In the genomic region with DNA sequence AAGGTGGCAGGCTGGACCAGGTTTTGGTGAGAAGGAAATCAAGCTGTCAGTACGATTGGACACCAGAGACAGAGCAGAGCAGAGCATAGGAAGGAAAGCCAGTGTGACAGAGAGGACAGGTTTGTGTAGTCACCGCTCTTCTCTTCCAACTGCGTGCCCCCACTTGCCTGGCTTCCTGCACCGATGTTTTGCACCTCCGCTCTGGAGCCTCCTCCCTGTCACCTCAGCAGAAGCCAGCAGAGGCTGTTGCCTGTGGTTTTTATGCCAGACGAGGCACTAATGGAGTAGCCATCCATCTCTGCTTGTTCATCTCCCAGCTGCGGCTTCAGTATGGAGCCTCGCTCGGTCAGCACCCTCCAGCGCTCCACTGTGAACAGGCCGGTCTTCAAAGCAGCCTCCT, we compare ENCODE assay signal across 10 mouse cellular contexts. TPM values are rescaled to one million over a fixed set of nuclear protein-coding genes. Genes with fewer than 3 reads are reported as not detected.
A peak's percentile ranks its signal among the peaks of the same experiment; 100 is the strongest.
DNase-seq lines count a peak whose midpoint lies in the region; ATAC-seq and TF ChIP-seq lines count a peak whose summit lies in the region.
"Had no signal": no experiment of that assay in that cellular context is flagged by ENCODE, and none has a peak within 500 bp of the region (broad histone marks: within the 10 kb centered on the region; RNA-seq: fewer than 3 reads in every experiment).

No protein-coding gene starts in this region.

- H3K27me3 ChIP-seq in forebrain, postnatal 0 days (ENCODE audit: insufficient read depth, low read length), result peaks cover 4% of the 10 kb centered on the region
- H3K27me3 ChIP-seq in forebrain, embryonic 16.5 days (replicated peaks; ENCODE audit: control insufficient read depth, insufficient read depth, low read length), result no peaks in the 10 kb centered on the region; the same call in 1 of the 2 replicates
- H3K27me3 ChIP-seq in hindbrain, postnatal 0 days (ENCODE audit: insufficient read depth, low read length), result no peaks in the 10 kb centered on the region

- no peak for ATAC-seq in forebrain, postnatal 0 days
- ATAC-seq in forebrain, embryonic 16.5 days, result no peak
- no peak for ATAC-seq in hindbrain, postnatal 0 days

- no peak overlapping the region for H3K4me3 ChIP-seq in forebrain, postnatal 0 days (ENCODE audit: low read depth, low read length)
- no peak overlapping the region for H3K4me3 ChIP-seq in forebrain, embryonic 16.5 days (replicated peaks; ENCODE audit: low read length)
- H3K4me3 ChIP-seq in left cerebral cortex, adult 2 months, result peak overlapping the region; percentile 58
- H3K4me3 ChIP-seq in hindbrain, postnatal 0 days (ENCODE audit: low read length), result no peak overlapping the region
- H3K4me3 ChIP-seq in olfactory bulb, adult 2 months (ENCODE audit: insufficient read depth, low read depth, low read length), result peak overlapping the region; percentile 53

- H3K9me3 ChIP-seq in forebrain, postnatal 0 days (ENCODE audit: low read length), result no peaks in the 10 kb centered on the region
- H3K9me3 ChIP-seq in forebrain, embryonic 16.5 days (ENCODE audit: control insufficient read depth, low read length), result no peaks in the 10 kb centered on the region
- H3K9me3 ChIP-seq in hindbrain, postnatal 0 days (ENCODE audit: low read length), result no peaks in the 10 kb centered on the region

- peak overlapping the region; percentile 66; the same call in 1 of the 2 replicates for H3K4me2 ChIP-seq in forebrain, postnatal 0 days (ENCODE audit: low read depth)
- H3K4me2 ChIP-seq in forebrain, embryonic 16.5 days (ENCODE audit: low read length), result no peak overlapping the region
- H3K4me2 ChIP-seq in hindbrain, postnatal 0 days (ENCODE audit: low read depth, low read length), result peak overlapping the region; percentile 65

- 61% methylated on average over 11 of the region's 11 CpGs for WGBS in forebrain, postnatal 0 days
- WGBS in forebrain, embryonic 16.5 days, result 66% methylated on average over 11 of the region's 11 CpGs
- 38% methylated on average over 11 of the region's 11 CpGs for WGBS in hindbrain, postnatal 0 days
- WGBS in olfactory bulb, adult 2 months, result 65% methylated on average over 11 of the region's 11 CpGs

- H3K36me3 ChIP-seq in forebrain, postnatal 0 days (ENCODE audit: insufficient read depth), result no peaks in the 10 kb centered on the region
- H3K36me3 ChIP-seq in forebrain, embryonic 16.5 days (ENCODE audit: control insufficient read depth, insufficient read depth), result no peaks in the 10 kb centered on the region
- H3K36me3 ChIP-seq in hindbrain, postnatal 0 days (ENCODE audit: insufficient read depth, low read length), result no peaks in the 10 kb centered on the region

- H3K9ac ChIP-seq in forebrain, postnatal 0 days, result no peak overlapping the region
- H3K9ac ChIP-seq in forebrain, embryonic 16.5 days (replicated peaks; ENCODE audit: low read depth, low read length), result no peak overlapping the region
- H3K9ac ChIP-seq in hindbrain, postnatal 0 days (replicated peaks; ENCODE audit: low read length), result no peak overlapping the region; the same call in 1 of the 2 replicates

- TF ChIP-seq CTCF in forebrain, postnatal 0 days (IDR thresholded peaks at IDR 0.05; ENCODE audit: low read depth), result no peak
- TF ChIP-seq CTCF in left cerebral cortex, adult 2 months (IDR thresholded peaks at IDR 0.05), result no peak
- no peak for TF ChIP-seq CTCF in hindbrain, postnatal 0 days (IDR thresholded peaks at IDR 0.05; ENCODE audit: low read depth)
- no peak for TF ChIP-seq CTCF in olfactory bulb, adult 2 months (IDR thresholded peaks at IDR 0.05; ENCODE audit: insufficient read depth, low read depth, low read length)

- TF ChIP-seq POLR2A in olfactory bulb, adult 2 months (IDR thresholded peaks at IDR 0.05; ENCODE audit: insufficient read depth, low read depth, low read length), result no peak

- H3K27ac ChIP-seq in forebrain, postnatal 0 days (ENCODE audit: low read depth, low read length), result no peak overlapping the region
- no peak overlapping the region for H3K27ac ChIP-seq in forebrain, embryonic 16.5 days (ENCODE audit: low read length)
- H3K27ac ChIP-seq in left cerebral cortex, adult 2 months, result peak overlapping the region; percentile 86
- peak overlapping the region; percentile 11; the same call in 1 of the 2 replicates for H3K27ac ChIP-seq in hindbrain, postnatal 0 days
- H3K27ac ChIP-seq in olfactory bulb, adult 2 months (ENCODE audit: insufficient read depth, low read depth, low read length), result 0 out of 2 replicates have a peak overlapping the region, but pooled peaks have one; percentile 41
- H3K27ac ChIP-seq: macrophage had no signal

- no peaks in the 10 kb centered on the region for H3K4me1 ChIP-seq in forebrain, postnatal 0 days (ENCODE audit: insufficient read depth)
- peaks cover 11% of the 10 kb centered on the region for H3K4me1 ChIP-seq in forebrain, embryonic 16.5 days (replicated peaks; ENCODE audit: control insufficient read depth, insufficient read depth, low read length)
- peaks cover 9% of the 10 kb centered on the region; the same call in 1 of the 2 replicates for H3K4me1 ChIP-seq in hindbrain, postnatal 0 days (ENCODE audit: insufficient read depth, low read length)
- peaks cover 24% of the 10 kb centered on the region for H3K4me1 ChIP-seq in olfactory bulb, adult 2 months (ENCODE audit: control insufficient read depth, insufficient read depth, low read length)

- DNase-seq in forebrain, postnatal 0 days, result no peak
- DNase-seq in left cerebral cortex, adult 2 months (ENCODE audit: extremely low spot score in 1 of 2, low spot score in 2 of 2), result peak in 1 of 2 experiments; percentile 41
- DNase-seq in left cerebral cortex, postnatal 14 days (ENCODE audit: low spot score in 2 of 2), result no peak
- DNase-seq in hindbrain, postnatal 0 days (ENCODE audit: low spot score), result no peak
- no peak for DNase-seq in cerebellum, postnatal 4 days (ENCODE audit: low spot score in 2 of 2)
- no peak for DNase-seq in thymus, postnatal 25 days
- DNase-seq: kidney, adult 11 months had no signal

- intact Hi-C loops in left cerebral cortex, adult 2 months (cut with DNase I), result loop anchor here (2.0 kb wide), 2 partner anchors 18 to 34 kb away; a partner anchor contains a TSS
- intact Hi-C loops in left cerebral cortex, postnatal 14 days (cut with DNase I), result no loop called here

RNA-seq across cellular contexts. Expression of a gene that starts 7.6 kb away (rescaled TPM):
- total RNA-seq in forebrain, postnatal 0 days (2014; rRNA removed), result 17.1 and 19.4 TPM in 2 replicates
- 7.9 and 8.1 TPM in 2 replicates for polyA plus RNA-seq in forebrain, postnatal 0 days (2015; fragmentation: Nextera tagmentation; extraction: Ambion mirVana)
- 6.9 and 7.4 TPM in 2 replicates for polyA plus RNA-seq in forebrain, embryonic 16.5 days (2015; fragmentation: Nextera tagmentation; extraction: Ambion mirVana)
- 10 to 100 TPM; 87.0 to 97.5 TPM for total RNA-seq in left cerebral cortex, adult 2 months (2021)
- total RNA-seq in left cerebral cortex, postnatal 14 days (2021), result 10 to 100 TPM; 55.2 to 62.4 TPM
- total RNA-seq in hindbrain, postnatal 0 days (2014; rRNA removed), result 40.0 and 73.6 TPM in 2 replicates
- polyA plus RNA-seq in hindbrain, postnatal 0 days (2015; fragmentation: Nextera tagmentation; extraction: Ambion mirVana), result 20.8 and 21.1 TPM in 2 replicates
- polyA plus RNA-seq in olfactory bulb, adult 2 months (2012; ENCODE audit: insufficient read depth, insufficient read length, low replicate concordance, missing spikeins), result not detected in 2 replicates

RNA-seq across cellular contexts. Expression of a gene that starts 13.3 kb away (rescaled TPM):
- 11.1 and 13.4 TPM in 2 replicates for total RNA-seq in forebrain, postnatal 0 days (2014; rRNA removed)
- polyA plus RNA-seq in forebrain, postnatal 0 days (2015; fragmentation: Nextera tagmentation; extraction: Ambion mirVana), result 19.7 and 24.1 TPM in 2 replicates
- 18.2 and 21.7 TPM in 2 replicates for polyA plus RNA-seq in forebrain, embryonic 16.5 days (2015; fragmentation: Nextera tagmentation; extraction: Ambion mirVana)
- 10 to 100 TPM; 26.0 to 26.6 TPM for total RNA-seq in left cerebral cortex, adult 2 months (2021)
- 10 to 100 TPM; 29.0 to 31.6 TPM for total RNA-seq in left cerebral cortex, postnatal 14 days (2021)
- total RNA-seq in hindbrain, postnatal 0 days (2014; rRNA removed), result 8.5 and 13.8 TPM in 2 replicates
- 19.9 and 20.0 TPM in 2 replicates for polyA plus RNA-seq in hindbrain, postnatal 0 days (2015; fragmentation: Nextera tagmentation; extraction: Ambion mirVana)
- polyA plus RNA-seq in olfactory bulb, adult 2 months (2012; ENCODE audit: insufficient read depth, insufficient read length, low replicate concordance, missing spikeins), result not detected in 2 replicates

RNA-seq across cellular contexts. Expression of a gene that starts 13.3 kb away (rescaled TPM):
- total RNA-seq in forebrain, postnatal 0 days (2014; rRNA removed), result 17.0 and 17.5 TPM in 2 replicates
- polyA plus RNA-seq in forebrain, postnatal 0 days (2015; fragmentation: Nextera tagmentation; extraction: Ambion mirVana), result 13.9 and 18.3 TPM in 2 replicates
- polyA plus RNA-seq in forebrain, embryonic 16.5 days (2015; fragmentation: Nextera tagmentation; extraction: Ambion mirVana), result 7.8 and 9.4 TPM in 2 replicates
- total RNA-seq in left cerebral cortex, adult 2 months (2021), result 10 to 100 TPM; 30.9 to 35.6 TPM
- 10 to 100 TPM; 31.4 to 32.5 TPM for total RNA-seq in left cerebral cortex, postnatal 14 days (2021)
- total RNA-seq in hindbrain, postnatal 0 days (2014; rRNA removed), result 12.7 and 17.8 TPM in 2 replicates
- polyA plus RNA-seq in hindbrain, postnatal 0 days (2015; fragmentation: Nextera tagmentation; extraction: Ambion mirVana), result 10.2 and 11.4 TPM in 2 replicates
- not detected in 2 replicates for polyA plus RNA-seq in olfactory bulb, adult 2 months (2012; ENCODE audit: insufficient read depth, insufficient read length, low replicate concordance, missing spikeins)

RNA-seq across cellular contexts. Expression of a gene that starts 17.7 kb away (rescaled TPM):
- 40.1 and 44.5 TPM in 2 replicates for total RNA-seq in forebrain, postnatal 0 days (2014; rRNA removed)
- 14.9 and 15.3 TPM in 2 replicates for polyA plus RNA-seq in forebrain, postnatal 0 days (2015; fragmentation: Nextera tagmentation; extraction: Ambion mirVana)
- polyA plus RNA-seq in forebrain, embryonic 16.5 days (2015; fragmentation: Nextera tagmentation; extraction: Ambion mirVana), result 11.4 and 14.4 TPM in 2 replicates
- total RNA-seq in left cerebral cortex, adult 2 months (2021), result 10 to 100 TPM; 19.9 to 22.2 TPM
- 10 to 100 TPM; 15.1 to 18.8 TPM for total RNA-seq in left cerebral cortex, postnatal 14 days (2021)
- total RNA-seq in hindbrain, postnatal 0 days (2014; rRNA removed), result 26.7 and 31.0 TPM in 2 replicates
- 12.0 and 14.8 TPM in 2 replicates for polyA plus RNA-seq in hindbrain, postnatal 0 days (2015; fragmentation: Nextera tagmentation; extraction: Ambion mirVana)
- polyA plus RNA-seq in olfactory bulb, adult 2 months (2012; ENCODE audit: insufficient read depth, insufficient read length, low replicate concordance, missing spikeins), result not detected in 2 replicates

RNA-seq across cellular contexts. Expression of a gene that starts 21.5 kb away (rescaled TPM):
- total RNA-seq in forebrain, postnatal 0 days (2014; rRNA removed), result 129 and 151 TPM in 2 replicates
- 104 and 109 TPM in 2 replicates for polyA plus RNA-seq in forebrain, postnatal 0 days (2015; fragmentation: Nextera tagmentation; extraction: Ambion mirVana)
- polyA plus RNA-seq in forebrain, embryonic 16.5 days (2015; fragmentation: Nextera tagmentation; extraction: Ambion mirVana), result 209 and 228 TPM in 2 replicates
- 10 to 100 TPM; 42.4 to 42.5 TPM for total RNA-seq in left cerebral cortex, adult 2 months (2021)
- total RNA-seq in left cerebral cortex, postnatal 14 days (2021), result 10 to 100 TPM; 44.2 to 53.8 TPM
- total RNA-seq in hindbrain, postnatal 0 days (2014; rRNA removed), result 182 and 209 TPM in 2 replicates
- polyA plus RNA-seq in hindbrain, postnatal 0 days (2015; fragmentation: Nextera tagmentation; extraction: Ambion mirVana), result 99.6 and 101 TPM in 2 replicates
- not detected in 2 replicates for polyA plus RNA-seq in olfactory bulb, adult 2 months (2012; ENCODE audit: insufficient read depth, insufficient read length, low replicate concordance, missing spikeins)

Comparison
In these comparisons a context has a peak if more than half of its experiments do, and no peak if none do; other contexts are left out.
1. H3K27ac ChIP-seq: peak in left cerebral cortex, adult 2 months (single experiment), hindbrain, postnatal 0 days (single experiment) and olfactory bulb, adult 2 months (single experiment); none in forebrain, postnatal 0 days (single experiment) and forebrain, embryonic 16.5 days (single experiment).
2. H3K4me3 ChIP-seq: peak in left cerebral cortex, adult 2 months (single experiment) and olfactory bulb, adult 2 months (single experiment); none in forebrain, postnatal 0 days (single experiment), forebrain, embryonic 16.5 days (single experiment) and hindbrain, postnatal 0 days (single experiment).